Mouse (Mus musculus): Measurements from ENCODE around the gene Txlng.
"Not testable (repeated sequence)": the region's sequence is repeated elsewhere in the genome, so short reads cannot be mapped to it uniquely, and the experiment has no call there.

The Txlng gene

DNA sequence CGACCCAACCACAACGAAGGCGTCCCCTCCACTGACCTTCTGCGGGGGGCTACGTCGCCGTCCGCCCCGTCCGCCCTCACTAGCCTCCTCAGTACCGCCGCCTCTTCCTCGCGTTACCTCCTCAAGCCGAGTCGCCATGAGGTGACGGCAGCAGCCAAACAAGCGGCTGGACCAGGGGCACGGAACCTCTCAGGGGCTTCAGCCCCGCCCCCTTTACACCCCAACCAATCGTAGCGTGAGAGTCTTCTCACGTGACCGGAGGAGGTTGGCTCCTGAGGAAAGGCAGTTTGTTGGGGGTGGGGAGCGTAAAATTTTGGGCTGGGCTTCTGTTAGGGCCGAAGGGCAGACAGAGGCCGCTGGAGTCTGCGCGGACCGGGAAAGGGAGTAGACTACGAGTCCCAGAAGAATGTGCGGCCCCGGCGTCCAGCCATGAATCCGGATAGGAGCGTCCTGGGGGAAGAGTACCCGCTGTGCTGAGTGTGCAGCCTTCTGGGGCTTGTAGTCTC is at the start of gene Txlng:
Gene Txlng (minus strand): TSS at position 252 of the 506 bp plus-strand sequence.
- DNase-seq, result peak; percentile 93 to 97

DNA sequence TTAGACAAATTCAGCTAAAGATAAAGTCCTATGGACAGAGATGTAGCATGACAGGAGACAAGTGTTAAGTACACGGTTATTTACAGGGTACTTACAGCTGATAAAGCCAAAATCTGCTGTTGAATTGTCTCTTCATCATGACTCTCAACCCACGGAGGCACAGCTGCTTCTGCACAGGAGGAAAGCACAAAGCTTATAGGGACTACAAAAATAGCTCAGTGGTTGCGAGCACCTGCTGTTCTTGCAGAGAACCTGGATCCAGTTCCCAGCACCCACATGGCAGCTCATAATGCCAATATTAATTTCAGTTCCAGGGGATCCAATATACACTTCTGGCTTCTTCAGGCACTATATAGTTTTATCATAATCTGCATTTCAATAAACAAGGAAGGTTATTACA is 49.0 kb upstream of the Txlng start:
- no peak for DNase-seq

DNA sequence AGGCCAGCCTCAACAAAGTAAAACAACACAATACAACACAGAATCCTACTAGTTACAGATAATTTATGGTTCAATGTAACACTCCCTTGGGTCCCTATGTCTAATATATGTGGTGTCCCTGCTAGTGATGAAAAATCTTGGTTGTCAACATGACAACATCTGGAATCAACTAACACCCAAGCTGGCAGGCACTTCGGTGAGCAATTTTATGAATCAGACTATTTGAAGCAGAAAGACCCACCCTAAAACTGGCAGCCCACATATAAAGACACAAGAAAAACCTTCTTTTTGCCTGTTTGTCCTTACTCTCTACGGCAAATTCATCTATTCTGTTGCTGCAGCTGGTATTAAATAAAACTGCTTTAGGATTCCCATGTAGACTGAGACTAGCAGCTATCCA is 44.5 kb upstream of the Txlng start:
- no peak for DNase-seq

DNA sequence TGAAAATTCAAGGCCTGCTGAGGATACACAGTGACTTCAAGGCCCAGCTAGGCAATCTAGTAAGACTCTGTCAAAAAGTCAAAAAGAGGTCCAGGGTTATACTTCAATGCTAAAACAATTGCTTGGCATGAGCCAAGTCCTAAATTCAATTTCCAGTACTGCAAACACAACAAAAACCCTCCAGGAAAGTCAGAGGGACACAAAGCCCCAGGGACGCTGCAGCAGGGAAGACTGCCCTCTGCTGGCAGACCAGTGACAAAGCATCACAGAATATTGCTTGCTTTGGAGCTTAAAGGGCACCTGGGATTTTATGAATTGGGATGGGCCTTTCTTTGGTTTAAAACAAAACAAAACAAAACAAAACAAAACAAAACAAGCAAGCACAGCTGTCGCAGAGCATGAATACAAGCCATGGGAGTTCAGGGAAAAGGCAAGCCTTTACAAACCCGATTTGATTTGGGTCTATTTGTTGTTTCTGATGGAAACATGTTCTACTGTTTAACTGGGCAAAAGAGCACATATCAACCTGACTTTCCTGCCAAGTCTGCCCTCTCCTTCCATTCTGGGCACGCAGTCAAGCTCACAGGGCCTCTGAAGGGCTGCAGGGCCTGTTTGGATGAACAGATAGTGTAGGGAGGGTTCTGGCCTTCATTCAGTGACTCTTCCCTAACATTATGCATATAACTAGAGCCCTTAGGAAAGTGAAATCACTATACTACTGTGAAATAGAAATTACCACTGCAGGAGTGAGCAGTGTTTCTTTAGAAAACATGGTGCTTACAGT is 42.7 kb upstream of the Txlng start:
- DNase-seq, result peak; percentile 26 to 37

DNA sequence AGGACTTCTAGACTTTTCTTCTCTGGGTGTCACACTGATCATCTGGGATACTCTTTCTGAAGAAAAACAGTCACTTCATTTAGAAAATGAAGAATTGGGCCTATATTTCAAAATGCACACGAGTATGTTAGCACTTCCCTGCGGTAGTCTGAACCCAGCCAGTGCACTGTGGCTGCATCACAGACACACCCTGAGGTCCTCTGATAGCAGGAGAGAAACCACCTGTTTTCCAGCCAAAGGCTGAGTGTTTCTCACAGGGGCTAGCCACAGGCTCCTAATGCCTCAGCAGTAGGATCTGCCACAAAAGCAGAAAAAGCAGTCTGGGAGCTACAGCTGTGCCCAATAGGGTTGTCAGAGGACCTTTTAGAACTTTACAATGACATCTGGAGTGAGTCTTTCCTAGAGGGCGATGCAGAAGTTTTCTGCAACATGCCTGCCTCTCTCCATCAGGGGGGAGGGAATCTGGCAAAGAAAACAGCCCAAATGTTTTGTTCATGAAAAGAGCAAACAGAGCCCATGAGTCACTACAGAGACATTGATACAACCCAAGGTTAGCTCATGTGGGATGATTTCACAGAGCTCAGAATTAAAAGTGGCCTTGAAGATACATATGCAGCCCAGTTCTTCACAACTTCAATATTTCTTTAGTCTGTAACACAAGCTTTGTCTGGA is 39.2 kb upstream of the Txlng start:
- no peak for DNase-seq

DNA sequence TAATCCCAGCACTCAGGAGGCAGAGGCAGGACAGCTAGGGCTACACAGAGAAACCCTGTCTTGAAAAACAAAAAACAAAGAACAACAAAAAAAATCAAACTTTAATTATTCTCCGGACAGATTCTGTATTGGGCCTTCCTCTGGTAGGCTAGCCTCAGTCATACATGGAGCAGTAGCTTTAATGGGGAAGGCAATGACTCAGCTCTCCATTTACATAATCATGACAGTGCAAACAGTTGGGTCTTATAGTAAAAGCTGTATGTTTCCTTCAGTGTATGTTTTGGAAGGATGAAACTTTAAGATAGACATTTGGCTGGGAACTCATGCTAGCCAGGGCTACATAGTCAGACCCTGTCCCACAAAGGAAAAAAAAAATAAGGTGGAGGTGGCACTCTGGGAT is 19.4 kb upstream of the Txlng start:
- DNase-seq, result no peak

DNA sequence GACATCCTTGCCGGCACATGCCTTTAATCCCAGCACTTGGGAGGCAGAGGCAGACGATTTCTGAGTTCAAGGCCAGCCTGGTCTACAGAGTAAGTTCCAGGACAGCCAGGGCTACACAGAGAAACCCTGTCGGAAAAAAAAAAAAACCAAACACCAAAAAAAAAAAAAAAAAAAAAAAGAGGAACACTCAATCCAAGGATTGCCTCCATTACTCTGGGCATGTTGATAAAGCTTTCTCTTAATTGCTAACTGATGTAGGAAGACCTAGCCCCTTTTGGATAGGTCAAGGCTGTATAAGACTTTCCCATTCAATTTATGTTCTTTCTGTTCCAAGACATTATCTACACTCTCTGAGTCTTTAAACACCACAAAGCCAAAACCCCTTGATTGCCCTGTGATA is 16.3 kb upstream of the Txlng start:
- no peak for DNase-seq

DNA sequence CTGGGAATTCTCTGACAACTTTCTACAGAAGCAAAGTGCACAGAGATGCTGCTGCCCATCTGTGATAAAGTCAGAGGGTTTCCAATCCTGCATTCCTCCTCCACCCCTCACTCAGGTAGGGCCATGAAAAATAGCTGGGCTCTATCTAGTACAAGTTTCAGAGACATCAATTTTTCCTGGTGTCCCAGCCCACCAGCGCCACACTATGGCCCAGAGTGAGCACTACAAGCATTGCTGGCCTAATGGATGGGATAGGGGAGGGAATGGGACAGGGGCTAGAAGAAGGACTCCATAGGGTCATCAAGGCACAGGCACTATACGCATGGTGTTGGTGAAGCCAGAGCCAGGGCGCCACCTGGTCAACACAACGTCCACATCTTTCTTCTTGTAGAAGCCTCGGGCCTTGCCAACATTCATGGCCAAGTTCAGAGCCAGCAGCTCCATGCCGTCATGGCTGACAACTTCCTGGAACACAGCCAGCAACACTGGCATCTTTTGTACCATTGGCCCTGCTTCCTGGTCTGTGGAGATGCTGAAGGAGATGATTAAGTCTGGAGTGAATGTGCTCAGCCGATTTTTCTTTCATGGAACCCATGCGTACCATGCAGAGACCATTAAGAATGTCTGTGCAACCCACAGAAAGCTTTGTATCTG is 15.3 kb upstream of the Txlng start:
- DNase-seq, result peak; percentile 1 to 13

DNA sequence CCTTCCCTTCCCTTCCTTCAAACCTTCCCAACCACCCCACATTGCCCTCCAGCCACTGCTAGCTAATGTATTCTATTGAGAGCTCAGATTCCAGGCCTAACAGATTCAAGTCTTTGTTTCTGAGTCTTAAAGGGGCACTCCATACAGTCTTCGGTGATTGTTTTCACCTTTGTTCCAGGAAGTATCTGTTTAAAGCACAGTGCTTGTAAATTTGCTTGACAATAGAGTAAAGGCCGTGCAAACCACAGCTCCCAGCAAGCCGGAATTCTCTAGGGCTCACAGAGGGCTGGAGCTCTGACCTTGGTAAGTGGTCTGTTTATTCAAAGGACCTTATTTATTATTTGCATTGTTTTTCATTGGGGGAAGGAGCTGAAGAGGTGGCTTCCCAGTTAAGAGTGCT is 2.8 kb upstream of the Txlng start:
- no peak for DNase-seq

DNA sequence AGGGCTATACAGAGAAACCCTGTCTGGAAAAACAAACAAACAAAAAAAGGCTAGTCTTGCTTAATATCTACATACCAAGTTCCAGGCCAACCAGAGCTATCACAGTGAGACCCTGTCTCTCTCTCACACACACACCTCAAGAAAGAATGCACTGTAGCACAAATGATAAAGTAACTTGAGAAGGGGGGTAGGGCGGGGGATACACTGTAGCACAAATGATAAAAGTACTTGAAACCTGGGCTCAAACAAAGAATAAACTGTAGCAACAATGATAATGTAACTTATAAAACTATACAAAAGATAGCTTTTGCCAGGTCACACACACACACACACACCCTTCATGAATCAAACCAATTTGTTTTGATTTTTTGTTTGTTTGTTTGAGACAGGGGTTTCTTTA is 2.3 kb upstream of the Txlng start:
- DNase-seq, result no peak

DNA sequence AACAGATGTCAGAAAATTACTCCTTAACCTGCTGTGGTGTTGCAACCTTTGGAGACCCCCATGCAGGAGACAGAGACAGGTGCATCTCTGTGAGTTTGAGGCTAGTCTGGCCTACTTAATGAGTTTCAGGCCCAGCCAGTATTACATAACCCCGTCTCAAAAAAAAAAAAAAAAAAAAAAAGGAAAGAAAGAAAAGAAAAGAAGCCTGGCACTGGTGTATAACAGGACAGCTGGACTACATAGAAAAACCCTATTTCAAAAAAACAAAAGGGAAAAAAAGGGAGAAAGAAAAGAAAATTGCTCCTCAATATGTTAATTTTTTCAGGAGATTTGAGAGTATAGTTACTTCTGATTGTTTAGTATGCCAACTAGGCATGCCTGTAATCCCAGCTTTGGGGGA is 1.8 kb upstream of the Txlng start:
- DNase-seq, result no peak

DNA sequence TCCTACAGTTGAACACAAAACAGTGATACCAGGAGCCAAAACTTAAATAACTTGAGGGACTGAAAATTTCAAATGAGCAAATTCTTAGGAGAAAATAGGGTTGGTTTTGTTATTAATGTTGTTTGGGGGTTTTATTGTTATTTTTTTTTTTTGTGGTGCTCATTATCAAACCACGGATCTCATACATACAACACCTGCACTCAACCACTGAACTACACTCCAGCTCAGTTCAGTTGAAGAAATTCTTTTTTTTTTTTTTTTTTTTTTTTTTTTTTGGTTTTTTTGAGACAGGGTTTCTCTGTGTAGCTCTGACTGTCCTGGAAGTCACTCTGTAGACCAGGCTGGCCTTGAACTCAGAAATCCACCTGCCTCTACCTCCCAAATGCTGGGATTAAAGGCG is 1.1 kb upstream of the Txlng start:
- DNase-seq, result not testable (repeated sequence)

DNA sequence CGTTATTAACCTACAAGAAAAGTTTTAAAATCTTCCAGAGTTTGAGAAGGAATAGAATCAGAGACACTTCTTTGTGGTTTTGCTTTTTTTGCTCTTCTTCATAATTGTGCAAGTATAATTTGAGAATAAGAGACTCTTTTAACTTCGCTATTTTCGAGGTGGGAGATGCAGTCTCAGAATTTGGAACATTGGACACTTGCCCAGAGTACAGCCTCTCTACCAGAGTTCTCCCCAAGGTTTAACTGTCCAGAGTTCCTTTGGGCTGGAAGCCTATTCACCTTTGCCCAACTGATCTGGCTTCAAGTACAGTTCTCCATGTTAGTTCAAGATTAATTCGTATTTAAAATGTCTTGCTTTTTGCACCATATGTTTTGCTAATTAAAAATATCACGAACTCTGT is 487 bp upstream of the Txlng start:
- peak in 1 of 2 experiments; percentile 3 for DNase-seq

DNA sequence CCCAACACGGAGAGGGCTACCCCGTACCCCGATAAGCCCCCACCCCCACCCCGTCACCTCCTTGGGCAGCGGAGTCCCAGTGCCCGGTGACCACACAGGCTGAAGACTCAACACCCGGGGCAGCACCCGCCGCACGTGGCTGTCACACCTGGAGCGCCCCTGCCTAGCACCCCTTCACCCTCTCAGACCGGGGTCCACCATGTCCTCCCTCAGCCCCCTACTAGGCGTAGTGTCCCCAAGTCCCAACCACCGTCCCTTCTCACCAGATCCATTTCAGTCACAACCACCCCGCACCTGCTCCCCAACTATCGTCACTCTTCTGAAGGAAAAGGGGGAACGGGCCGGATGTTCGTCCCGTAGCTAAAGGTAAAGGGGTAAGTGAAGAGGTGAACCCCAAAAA is 471 bp downstream of the Txlng start:
- DNase-seq, result no peak

DNA sequence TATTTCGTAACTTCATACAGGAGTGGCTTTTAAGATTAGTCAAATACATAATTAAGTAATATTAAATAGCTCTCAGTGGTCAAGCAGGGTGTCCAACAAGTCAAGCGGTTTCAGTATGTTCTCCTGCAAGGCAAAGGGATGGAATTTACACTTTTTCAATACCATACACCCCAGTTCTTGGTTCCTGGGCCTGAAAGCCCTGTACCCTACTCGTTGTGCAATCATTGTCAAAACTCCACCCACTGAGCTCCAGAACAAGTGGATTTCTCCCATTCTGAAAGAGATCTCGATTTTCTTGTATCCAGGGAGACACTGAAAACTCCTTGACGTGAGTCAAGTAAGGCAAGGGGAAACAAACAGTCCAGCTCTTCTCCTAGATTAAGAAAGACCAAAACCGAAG is 1.2 kb downstream of the Txlng start:
- no peak for DNase-seq

DNA sequence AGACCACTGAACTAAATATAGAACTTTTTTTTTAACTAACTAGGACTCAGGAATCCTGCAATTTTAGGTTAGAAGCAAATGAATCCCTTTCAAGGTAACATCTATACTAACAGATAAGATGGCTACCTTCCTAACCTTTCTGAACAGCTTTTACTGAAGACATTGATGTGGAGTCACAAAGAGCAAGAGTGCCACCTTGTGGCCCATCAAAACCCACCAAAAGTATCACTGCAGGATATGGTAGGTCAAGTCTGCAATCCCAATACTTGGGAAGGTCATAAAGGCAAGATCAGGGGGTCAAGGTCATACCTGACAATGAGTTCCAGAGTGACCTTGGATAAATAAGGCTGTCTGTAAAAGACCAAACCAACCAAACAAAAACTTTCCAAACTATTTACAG is 28.9 kb downstream of the Txlng start:
- peak; percentile 54 to 71 for DNase-seq

DNA sequence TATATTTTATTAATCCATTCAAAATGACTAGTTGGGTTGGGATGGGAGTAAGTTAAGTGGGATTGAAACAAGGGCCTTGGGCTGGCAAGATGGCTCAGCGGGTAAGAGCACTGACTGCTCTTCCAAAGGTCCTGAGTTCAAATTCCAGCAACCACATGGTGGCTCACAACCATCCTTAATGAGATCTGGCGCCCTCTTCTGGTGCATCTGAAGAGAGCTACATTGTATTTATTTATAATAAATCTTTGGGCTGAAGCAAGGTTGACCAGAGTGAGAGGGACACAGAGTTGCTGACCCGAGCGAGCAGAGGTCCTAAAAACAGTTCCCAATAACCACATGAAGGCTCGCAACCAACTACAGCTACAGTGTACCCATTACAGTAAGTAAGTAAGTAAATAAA is 37.9 kb downstream of the Txlng start:
- DNase-seq, result peak; percentile 4 to 8

DNA sequence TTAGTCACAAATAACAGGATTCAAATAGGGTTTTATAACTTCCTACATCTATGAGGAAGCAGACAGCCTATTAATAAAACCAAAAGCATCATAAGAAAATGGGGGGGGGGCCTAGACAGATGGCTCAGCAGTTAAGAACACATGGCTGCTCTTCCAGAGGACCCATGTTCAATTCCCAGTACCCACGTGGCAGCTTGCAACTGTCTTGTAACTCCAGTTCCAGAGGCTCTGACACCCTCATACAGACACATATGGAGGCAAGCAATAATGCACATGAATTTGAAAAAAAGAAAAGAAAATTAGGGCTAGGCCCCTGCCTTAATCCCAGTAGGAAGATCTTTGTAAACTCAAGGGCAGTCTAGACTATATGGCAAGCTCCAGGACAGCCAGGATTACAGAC is 40.9 kb downstream of the Txlng start:
- DNase-seq, result no peak

DNA sequence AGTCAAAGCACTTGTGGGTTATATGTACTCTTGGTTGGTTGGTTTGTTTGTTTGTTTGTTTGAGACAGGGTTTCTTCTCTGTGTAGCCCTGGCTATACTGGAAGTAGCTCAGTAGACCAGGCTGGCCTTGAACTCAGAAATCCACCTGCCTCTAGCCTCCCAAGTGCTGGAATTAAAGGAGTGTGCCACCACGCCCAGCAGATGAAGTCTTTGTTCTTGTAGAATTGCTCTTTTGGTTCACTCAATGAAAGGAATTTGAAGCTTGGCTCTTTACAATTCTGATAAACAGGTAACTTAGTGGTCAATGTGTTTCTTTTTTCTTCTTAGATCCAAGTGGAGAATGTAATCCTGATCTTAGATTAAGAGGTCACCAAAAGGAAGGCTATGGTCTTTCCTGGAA is 58.5 kb downstream of the Txlng start:
- DNase-seq, result no peak

DNA sequence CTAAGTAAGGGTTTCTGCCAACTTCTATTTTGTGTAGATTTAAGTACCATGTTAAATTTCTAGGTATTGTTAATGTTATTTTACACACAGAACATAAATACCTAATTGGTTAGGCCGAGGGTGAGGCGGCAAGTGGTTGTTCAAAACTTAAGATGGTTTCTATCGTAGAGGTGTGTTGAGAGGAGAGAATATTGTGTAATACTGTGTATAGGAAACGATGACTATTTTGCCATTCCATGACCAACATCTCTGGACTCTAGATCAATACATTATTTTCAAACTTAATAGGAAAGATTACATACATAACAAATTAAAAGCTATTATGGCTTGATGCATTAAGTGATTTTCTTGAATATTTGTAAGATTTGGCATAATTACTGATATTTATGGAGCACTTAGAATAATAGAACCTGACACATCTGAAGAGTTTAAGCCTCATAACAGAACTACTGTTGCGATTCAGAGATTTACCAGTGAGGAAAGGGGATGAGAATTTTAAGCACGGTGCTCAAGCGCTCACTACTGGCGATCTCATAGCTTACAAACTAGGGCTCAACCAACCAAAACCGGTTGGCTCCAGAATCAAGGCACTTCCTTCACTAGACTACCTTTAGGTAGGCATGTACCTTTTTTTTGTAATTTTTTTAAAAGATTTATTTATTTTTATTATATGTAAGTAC is 67.4 kb downstream of the Txlng start:
- peak in 1 of 2 experiments; percentile 4 for DNase-seq

DNA sequence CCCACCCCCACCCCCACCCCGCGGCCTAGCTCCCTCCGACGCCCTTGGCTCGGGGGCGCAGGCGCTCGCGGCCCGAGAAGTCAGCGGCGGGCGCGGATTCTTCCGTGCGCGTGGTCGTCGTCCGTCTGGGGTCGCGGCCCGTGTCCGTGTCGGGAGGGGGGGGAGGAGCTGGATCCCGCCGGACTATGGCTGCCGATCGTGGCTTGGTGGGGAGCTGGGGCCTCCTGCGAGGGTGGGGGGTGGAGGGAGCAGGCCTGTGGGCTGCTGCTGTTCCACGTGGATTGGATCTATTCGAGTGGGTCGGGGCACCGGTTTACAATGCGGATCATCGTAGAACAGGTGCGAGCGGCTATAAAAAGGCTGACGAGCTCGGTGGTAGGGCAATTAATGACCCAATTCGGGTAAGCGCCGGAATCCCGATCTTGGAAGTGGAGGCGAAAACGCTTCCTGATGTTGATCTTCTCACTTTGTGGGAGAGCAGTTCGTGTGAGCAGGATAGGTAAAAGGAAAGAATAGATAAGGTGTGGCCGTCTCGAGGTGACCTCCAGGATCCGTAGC is 68.2 kb downstream of the Txlng start:
- DNase-seq, result peak; percentile 41 to 69

DNA sequence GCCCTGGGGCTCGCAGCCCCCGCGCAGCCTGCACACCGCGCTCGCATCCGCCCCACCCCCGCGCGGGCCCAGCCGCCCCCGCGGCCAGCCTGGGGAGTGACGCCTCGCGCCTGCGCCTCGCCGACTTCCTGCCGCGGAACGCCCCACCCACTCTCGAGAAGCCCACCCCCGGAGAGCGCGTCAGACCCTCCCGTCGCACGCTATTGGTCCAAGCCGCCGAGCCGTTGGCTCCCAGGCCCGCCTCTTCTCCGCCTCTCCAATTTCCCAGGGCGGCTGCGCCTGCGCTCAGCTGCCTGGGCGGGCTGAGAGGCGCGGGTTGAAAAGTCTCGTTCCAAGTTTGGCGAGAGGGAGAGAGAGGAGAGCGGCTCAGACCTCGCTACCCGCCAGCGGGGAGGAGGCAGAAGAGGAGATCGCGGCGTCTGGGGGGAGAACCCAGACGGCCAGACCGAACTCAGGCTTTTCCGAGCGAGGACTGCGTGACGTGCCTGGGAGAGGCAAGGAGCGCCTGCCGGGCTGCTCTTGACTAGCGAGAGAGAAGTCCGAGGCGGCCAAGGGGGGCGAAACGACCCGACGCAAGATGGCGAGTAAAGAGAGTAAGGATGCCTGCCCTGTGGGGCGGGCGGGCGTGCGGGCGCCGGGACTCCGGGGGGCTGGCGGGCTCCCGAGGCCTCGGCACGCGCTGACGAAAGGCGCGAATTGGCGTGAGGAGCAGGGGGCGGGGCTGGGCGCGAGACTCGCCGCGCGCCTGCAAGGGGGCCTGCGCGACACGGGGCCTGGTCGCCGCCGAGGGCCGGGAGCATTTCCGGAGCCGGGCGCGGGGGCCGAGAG is 68.9 kb downstream of the Txlng start, which contains the start of gene Rbbp7:
Gene Rbbp7 (plus strand): TSS at position 288 of the 828 bp plus-strand sequence.
- DNase-seq, result peak; percentile 92 to 95
